Mouse (Mus musculus): ENCODE measurements around the gene Stk26.

Gene Stk26

DNA sequence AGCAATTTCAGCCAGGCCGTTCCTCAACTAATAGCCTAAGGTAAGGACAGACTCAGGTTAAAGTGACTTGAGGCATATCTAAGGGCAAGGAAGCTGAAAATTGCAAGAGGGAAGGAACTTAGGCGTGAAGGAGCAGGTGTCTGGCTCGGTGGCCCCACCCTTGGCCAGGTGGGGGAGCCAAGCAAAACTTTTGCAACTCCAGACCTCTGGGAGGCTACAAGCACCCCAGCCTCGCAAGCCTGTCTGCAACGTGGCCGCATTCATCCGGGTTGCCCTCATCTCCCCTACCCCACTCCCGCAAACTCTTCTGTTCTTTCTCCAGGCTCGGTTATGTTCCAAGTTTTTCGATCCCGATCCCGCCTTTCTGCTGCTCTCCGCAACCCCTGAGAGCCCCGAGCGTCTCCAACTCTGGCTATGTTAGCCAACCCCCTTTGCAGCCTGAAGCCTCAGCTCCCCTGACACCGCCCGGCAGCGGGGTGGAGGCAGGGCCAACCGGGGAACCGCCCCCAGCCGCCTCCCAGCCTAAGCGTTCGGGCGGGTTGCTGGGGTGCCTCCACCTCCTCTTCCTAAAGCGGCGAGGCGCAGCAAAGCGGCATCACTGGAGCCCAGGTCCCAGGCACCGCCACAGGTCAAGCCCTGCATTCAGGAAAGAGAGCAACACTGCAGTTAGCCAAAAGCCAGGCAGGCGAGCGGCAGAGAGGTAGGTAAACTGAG, at the start of gene Stk26:
TSS of gene Stk26 (plus strand) at position 201 of the 714 bp plus-strand sequence.
- peak; percentile 65 for DNase-seq (ENCODE audit: low read depth, low spot score)

GRCm38 (mm10) chrX:50793005-50793680, 47.7 kb upstream of the Stk26 start:
- no peak for DNase-seq (ENCODE audit: low read depth, low spot score)

GRCm38 (mm10) chrX:50797798-50798197, 43.0 kb upstream of the Stk26 start:
- no peak for DNase-seq (ENCODE audit: low read depth, low spot score)

- no peak for DNase-seq (ENCODE audit: low read depth, low spot score)
Measured at GRCm38 (mm10) chrX:50798571-50798970, 42.3 kb upstream of the Stk26 start.

GRCm38 (mm10) chrX:50799656-50800188, 41.1 kb upstream of the Stk26 start:
- DNase-seq (ENCODE audit: low read depth, low spot score), result no peak

DNA sequence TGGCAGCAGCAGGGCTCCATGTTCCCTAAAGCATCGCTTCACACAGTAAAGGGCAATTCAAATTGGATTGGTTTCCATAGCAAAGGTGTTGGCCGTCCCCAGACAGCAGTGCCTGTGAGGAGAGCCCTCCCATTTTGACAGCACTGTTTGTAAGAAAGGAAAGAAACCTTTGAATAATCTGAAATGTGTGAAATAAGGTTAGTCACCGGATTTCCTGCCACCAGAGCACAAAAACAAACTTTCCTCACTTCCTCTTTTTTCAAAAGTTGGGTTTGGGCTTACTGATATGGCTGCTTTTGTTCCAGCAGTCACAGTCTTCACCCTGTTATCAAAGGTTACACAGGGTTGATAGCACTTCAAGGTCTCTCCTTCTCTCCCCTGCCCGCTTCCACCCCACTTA, 35.2 kb upstream of the Stk26 start:
- DNase-seq (ENCODE audit: low read depth, low spot score), result no peak

GRCm38 (mm10) chrX:50823856-50824255, 17.0 kb upstream of the Stk26 start:
- DNase-seq (ENCODE audit: low read depth, low spot score), result no peak

DNA sequence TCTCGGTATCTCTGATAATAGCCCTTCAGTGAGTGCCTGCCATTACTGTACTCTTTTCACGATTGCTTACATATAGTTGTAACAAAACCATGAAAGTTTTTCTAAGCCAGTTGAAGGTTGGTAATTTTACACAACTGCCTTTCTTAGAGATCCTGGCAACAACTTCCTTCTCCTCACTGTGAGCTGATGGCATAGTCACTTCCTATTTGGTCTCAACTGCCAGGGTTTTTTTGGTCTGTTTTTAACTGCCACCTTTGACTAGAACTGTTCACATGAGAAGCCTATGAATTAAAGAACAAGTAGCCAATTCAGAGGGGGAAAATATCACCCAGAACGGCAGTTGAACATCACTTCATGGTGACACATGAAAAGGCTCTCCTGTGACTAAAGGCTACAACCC, 5.3 kb upstream of the Stk26 start:
- no peak for DNase-seq (ENCODE audit: low read depth, low spot score)

- DNase-seq (ENCODE audit: low read depth, low spot score), result no peak
Measured at GRCm38 (mm10) chrX:50836029-50836691, 4.7 kb upstream of the Stk26 start.

- DNase-seq (ENCODE audit: low read depth, low spot score), result peak; percentile 43
Measured at GRCm38 (mm10) chrX:50841587-50841986, 740 bp downstream of the Stk26 start.

DNA sequence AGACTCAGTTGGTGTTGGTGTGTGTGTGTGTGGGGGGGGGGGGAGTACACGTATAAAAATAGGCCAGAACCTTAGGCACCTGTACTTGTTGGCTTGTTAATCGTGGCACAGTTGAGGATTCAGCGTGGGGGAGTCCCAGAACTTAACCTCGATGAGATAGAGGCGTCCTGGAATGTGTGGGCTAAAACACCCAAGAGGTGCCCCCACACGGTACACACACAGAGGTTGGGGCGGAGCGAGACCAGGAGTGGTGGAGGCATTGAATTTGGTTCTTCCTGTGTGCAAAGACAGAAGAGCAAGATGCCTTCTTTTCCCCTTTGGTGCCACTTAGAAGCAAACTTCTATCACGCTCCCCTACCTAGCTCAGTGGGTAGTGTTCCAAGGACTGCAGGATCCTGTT, 1.2 kb downstream of the Stk26 start:
- DNase-seq (ENCODE audit: low read depth, low spot score), result no peak

DNA sequence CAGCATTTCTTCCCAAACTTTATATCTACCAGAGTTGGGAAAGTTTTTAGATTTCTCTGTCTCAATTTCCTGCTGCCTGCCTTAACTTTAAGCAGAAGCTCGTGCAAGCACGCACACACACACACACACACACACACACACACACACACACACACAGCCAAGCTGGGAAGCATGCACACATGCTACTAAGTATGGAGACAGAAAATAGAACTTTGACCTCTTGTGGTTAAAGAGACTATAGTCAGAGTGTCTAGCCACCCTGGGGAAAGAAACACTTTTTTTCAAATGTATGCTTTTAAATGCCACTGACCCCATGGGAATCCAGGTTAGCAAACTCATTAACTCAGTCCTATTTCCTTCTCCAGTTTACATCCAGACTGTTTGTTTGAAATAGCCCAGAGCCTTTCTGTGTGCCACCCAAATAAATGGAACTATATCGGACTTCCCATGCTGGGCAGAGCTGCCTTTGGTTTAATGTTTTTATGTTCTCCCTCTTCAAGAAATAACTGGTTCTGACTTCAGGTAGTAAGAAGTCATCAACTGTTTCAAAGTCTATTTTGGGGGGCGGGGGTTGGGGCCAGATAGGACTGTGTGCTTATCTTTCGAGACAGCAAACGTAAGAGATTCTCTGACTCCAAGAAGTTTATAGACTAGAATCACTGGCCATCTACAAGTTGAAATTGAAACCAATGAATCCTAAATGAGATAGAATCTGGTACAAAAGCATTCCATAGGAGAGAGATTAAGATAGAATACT, 9.8 kb downstream of the Stk26 start:
- DNase-seq (ENCODE audit: low read depth, low spot score), result no peak

DNA sequence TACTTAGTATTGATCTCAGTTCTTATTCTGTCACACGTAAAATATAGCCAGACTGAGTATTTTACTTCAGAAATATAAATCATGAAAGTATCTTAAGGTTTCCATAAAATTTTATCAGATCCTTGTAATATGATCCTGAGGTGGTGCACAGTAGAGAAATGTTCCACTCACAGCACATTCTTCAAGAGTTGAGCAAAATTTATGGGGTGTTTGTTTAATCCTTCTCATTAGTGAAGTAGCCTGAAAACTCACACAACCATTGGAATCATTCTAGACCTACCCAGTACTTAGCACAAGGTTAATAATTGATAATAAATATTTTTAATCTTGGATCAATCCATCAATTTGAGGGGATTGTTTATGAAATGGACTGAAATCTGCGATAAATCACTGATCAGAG, 22.9 kb downstream of the Stk26 start:
- DNase-seq (ENCODE audit: low read depth, low spot score), result no peak

GRCm38 (mm10) chrX:50864734-50865133, 23.9 kb downstream of the Stk26 start:
- no peak for DNase-seq (ENCODE audit: low read depth, low spot score)

DNA sequence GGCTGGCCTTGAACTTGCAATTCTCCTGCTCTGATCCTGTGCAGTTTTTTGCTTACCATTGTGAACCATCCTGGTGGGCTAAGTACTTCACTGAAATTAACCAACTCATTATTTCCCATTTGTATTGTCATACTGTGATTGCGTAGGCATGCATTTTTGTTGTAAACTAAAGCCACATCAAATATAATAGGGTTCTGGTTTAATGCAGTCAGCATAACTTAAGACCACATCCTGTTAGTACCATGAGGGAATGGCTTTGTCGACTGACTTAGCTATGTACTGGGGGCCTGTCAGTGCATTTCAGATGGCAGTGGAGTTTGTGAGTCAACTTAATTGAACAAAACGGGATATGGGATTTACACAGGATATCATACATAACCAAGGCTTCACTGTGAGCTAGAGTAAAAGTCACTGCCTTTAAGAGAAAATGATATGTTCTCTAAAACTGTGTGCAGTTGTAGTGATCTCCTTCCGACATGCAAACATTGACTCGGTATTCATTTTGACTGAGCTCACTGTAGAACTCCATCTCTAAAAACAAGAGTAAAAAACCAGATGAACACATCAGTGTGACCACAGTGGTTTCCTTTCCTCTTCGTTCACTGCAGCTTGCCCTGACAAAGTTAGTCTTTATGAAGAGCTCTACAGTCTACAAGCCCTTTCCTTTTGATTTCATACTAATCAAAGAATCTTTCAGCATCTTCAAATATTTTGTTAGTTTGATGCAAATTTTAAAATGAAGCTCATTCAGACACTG, 33.6 kb downstream of the Stk26 start:
- DNase-seq (ENCODE audit: low read depth, low spot score), result no peak

GRCm38 (mm10) chrX:50887999-50888398, 47.2 kb downstream of the Stk26 start:
- DNase-seq (ENCODE audit: low read depth, low spot score), result no peak

DNA sequence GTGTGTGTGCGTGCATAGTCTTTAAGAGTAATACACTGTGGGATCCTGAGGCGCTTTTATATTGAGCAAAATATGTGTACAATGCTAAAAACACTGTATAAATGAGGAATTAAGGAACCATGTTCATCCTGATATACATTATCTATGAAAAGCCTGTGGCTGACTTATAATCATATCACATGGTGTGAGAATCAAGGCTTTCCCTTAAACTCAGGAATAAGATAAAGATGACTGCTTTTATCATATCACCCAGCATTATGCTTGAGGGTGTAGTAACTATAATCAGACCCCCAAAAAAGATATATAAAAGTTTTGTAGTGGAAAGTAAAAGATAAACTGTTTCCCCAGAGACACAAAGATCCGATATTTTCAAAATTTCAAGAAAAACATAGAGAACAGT, 62.6 kb downstream of the Stk26 start:
- DNase-seq (ENCODE audit: low read depth, low spot score), result no peak

DNA sequence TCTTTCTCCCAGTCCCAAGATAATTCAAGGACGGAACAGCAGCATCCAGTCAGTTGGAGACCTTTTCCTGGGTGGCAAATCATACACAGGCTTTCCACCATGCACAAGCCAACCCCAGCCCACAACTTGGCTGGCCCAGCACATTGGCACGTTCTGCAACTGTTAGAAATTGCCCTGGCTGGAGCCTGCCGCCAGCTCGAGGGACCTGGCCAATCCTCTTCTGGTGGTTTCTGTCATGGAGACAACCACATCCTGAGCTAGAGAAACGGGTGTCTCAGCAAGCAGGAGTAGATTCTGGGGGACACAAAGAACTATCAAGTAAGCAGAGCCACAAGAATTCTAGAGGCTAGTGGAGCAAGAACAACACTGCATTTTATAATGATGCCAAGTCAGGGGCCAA, 69.1 kb downstream of the Stk26 start:
- DNase-seq (ENCODE audit: low read depth, low spot score), result no peak

DNA sequence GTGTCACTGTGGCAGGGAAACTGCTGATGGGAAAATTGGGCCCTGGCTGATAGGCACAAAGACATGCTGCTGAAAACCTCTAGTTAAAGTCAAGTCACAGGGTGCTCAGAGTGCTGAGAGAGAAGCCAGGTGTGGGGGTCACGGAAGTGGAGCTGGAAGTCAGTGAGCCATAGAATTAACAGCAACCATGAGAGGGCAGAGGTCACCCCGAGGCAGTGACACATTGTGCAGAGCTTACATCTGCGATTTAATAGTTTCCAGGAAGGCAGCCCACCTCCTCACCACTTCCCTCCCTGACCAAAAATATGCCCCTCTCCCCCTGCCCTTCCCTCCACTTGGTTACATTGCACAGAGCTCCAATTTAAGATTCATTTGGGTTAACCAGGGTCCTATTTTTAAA, 76.5 kb downstream of the Stk26 start:
- no peak for DNase-seq (ENCODE audit: low read depth, low spot score)

DNA sequence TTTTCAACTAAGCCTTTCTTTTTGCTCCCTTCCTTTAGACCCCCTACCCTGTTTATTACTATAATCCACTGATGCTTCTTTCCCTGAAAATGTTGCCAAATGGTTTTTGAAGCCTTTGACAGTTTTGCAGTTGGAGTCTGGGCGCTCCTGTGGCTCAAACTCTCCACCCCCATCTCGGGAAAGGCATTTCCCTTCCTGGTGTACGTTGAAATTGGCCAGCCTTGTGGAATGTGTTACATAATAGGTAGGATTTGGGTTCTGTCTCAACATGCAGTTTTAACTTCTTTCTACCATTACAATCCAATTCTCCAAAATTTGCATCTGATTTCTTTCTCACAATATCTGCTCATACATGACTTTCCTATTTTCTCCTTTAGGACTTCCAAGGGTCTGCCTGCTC, 77.9 kb downstream of the Stk26 start:
- DNase-seq (ENCODE audit: low read depth, low spot score), result no peak
